Mouse (Mus musculus): Measurements from ENCODE around the gene Xpc. TPM values are rescaled to one million over a fixed set of nuclear protein-coding genes. Genes with fewer than 3 reads are reported as not detected.
"Not testable (repeated sequence)": the region's sequence is repeated elsewhere in the genome, so short reads cannot be mapped to it uniquely, and the experiment has no call there.

Xpc gene
- polyA plus RNA-seq, 1 experiment from 2014 or later, result 22.2 TPM

GRCm38 (mm10) chr6:91486736-91487453 lies 28.8 kb downstream of the Xpc start:
- H3K9me3 ChIP-seq, result no peaks in the 10 kb centered on the region
- no peak overlapping the region for H3K9ac ChIP-seq
- ATAC-seq (ENCODE audit: low FRiP score), result no peak
- H3K4me1 ChIP-seq (replicated peaks), result no peaks in the 10 kb centered on the region
- no peak overlapping the region for H3K4me2 ChIP-seq
- no peak overlapping the region for H3K4me3 ChIP-seq
- H3K27me3 ChIP-seq, result no peaks in the 10 kb centered on the region
- peaks cover 98% of the 10 kb centered on the region for H3K36me3 ChIP-seq
- WGBS, result 94% methylated on average over 15 of the region's 15 CpGs
- H3K27ac ChIP-seq, result no peak overlapping the region

DNA sequence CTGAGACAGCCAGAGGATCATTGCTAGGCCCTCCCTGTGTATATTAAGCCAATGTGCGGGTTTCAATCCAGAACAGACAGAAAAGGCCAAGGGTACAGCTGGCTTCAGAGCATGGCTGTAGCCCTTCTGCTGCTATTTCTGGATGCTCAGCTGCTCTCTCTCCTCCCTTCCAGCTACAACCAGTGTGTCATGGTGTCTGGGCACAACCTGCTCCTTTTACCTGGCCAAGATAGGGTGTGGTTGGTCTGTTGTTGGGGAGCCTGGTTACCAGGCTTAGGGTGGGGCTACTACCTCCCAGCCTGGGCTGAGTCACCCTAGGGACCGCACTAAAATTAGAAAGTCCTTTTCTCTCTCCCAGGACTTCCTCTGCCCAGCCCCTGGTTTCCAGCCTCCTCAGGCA lies 32.3 kb downstream of the Xpc start:
- Histone ChIP-seq H3K9ac (no peak overlapping the region), H3K4me3 (no peak overlapping the region), H3K9me3 (no peaks in the 10 kb centered on the region), H3K4me1 (replicated peaks) (no peaks in the 10 kb centered on the region), H3K4me2 (no peak overlapping the region), H3K27ac (no peak overlapping the region), H3K36me3 (peaks cover 100% of the 10 kb centered on the region), H3K27me3 (no peaks in the 10 kb centered on the region)
- no peak for ATAC-seq (ENCODE audit: low FRiP score)
- WGBS, result 89% methylated on average over 2 of the region's 2 CpGs

- H3K27me3 ChIP-seq, result no peaks in the 10 kb centered on the region
- H3K27ac ChIP-seq, result no peak overlapping the region
- no peak overlapping the region for H3K4me2 ChIP-seq
- 92% methylated on average over 2 of the region's 2 CpGs for WGBS
- H3K36me3 ChIP-seq, result peaks cover 53% of the 10 kb centered on the region
- no peak overlapping the region for H3K4me3 ChIP-seq
- H3K9me3 ChIP-seq, result no peaks in the 10 kb centered on the region
- peak overlapping the region; percentile 43; the same call in 1 of the 2 replicates for H3K9ac ChIP-seq
- peaks cover 35% of the 10 kb centered on the region for H3K4me1 ChIP-seq (replicated peaks)
- no peak for ATAC-seq (ENCODE audit: low FRiP score)
These were observed 39.1 kb downstream of the Xpc start for GRCm38 (mm10) chr6:91476541-91476940.

- WGBS, result 54% methylated on average over 9 of the region's 9 CpGs
- H3K27ac ChIP-seq, result no peak overlapping the region
- H3K4me2 ChIP-seq, result peak overlapping the region; percentile 85
- H3K4me1 ChIP-seq (replicated peaks), result peaks cover 36% of the 10 kb centered on the region
- H3K36me3 ChIP-seq, result peaks cover 34% of the 10 kb centered on the region
- peak overlapping the region; percentile 81 for H3K4me3 ChIP-seq
- ATAC-seq (ENCODE audit: low FRiP score), result no peak
- no peaks in the 10 kb centered on the region for H3K9me3 ChIP-seq
- H3K9ac ChIP-seq, result peak overlapping the region; percentile 83
- H3K27me3 ChIP-seq, result no peaks in the 10 kb centered on the region
These were observed 41.1 kb downstream of the Xpc start for GRCm38 (mm10) chr6:91474441-91475190.

DNA sequence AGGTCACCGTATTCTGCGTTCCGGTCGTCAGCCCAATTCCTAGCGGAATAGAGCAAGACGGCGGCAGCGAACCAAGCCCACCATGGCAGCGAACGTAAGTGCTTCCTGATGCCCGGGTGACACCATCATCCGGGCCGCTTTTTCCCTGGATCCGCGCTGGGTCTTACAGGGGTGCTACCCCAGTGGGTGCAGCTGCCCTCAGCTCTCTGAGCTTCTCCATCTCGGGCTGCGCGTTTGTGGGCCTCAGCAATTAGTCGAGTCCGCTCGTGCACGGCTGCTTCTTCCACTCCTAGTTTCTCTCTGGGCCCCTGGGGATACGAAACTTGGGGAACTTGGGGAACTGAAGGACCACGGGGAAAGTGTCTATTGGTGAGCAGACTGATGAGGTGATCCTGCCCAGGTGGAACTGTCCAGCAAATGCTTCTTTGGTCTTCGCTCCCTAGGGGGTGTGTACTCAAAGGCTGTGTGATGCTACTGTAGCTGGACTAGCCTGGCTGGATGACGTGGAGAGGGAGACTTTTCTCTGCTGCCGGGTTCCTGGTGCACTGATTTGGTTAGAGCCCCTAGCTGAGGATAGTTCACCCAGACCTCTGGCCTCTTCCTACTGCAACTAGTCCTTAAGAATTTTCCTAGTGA lies 41.8 kb downstream of the Xpc start:
- H3K4me1 ChIP-seq (replicated peaks), result peaks cover 36% of the 10 kb centered on the region
- no peaks in the 10 kb centered on the region for H3K9me3 ChIP-seq
- peak overlapping the region; percentile 85 for H3K4me2 ChIP-seq
- no peaks in the 10 kb centered on the region for H3K27me3 ChIP-seq
- H3K27ac ChIP-seq, result peak overlapping the region; percentile 69
- ATAC-seq (ENCODE audit: low FRiP score), result peak; percentile 56
- peaks cover 27% of the 10 kb centered on the region for H3K36me3 ChIP-seq
- peak overlapping the region; percentile 81 for H3K4me3 ChIP-seq
- WGBS, result under 1% methylated on average over 27 of the region's 27 CpGs
- H3K9ac ChIP-seq, result peak overlapping the region; percentile 83

DNA sequence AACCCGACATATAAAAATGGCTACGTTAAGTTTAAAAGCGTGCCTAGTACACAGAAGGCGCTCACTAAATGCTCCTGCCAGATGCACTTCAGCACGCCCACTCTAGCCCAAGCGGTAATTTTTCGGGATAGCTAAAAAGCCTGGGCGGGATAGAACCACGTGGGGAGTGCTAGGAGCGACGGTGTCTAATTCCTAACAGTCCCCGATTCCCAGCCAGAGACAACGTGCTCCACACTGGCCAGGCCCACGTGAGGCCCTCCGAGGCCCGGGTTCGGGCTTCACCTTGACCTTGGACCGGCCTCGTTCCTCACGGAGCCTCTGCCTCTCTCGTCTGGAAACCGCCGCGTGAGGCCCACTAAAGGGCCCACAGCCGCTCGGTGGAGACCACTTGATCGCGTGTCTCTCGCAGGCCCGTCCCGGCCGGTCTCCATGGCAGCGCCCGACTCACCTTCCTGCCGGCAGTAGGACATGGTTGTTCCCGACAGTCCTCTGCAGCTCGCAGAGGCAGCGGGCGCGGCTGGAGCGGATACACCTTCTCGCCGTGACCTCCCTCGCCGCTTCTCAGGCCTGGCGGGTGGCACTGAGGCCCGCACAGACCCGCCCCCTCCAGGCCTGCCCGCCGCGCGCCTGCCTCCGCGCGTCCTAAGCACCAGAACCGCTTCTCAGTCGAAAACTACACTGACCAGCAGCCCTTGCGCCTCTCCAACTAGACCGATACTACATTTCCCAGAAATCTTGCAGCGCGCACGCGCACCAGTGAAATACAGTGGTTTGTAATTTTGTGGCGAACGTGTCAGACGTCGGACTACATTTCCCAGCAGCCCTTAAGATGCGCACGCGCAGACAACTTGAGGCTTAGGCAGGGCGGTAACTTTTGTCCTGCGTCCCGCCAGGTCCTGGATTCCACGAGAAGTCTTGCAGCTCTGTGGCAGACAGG lies 42.6 kb downstream of the Xpc start, which contains the start of the genes Chchd4 and Tmem43:
Chchd4 (minus strand) TSS at position 679 of the 937 bp plus-strand sequence.
Tmem43 (plus strand) TSS at position 836 of the 937 bp plus-strand sequence.
- WGBS, result under 1% methylated on average over 74 of the region's 74 CpGs
- Histone ChIP-seq H3K9ac (peak within 1 kb of the TSS; percentile 83), H3K4me2 (peak within 1 kb of the TSS; percentile 85), H3K9me3 (no peaks in the 10 kb centered on the region), H3K27me3 (no peaks in the 10 kb centered on the region), H3K27ac (peak within 1 kb of the TSS; percentile 83), H3K4me3 (peak within 1 kb of the TSS; percentile 81), H3K4me1 (replicated peaks) (peaks cover 36% of the 10 kb centered on the region), H3K36me3 (peaks cover 19% of the 10 kb centered on the region)
- ATAC-seq (ENCODE audit: low FRiP score), result peak; percentile 96

DNA sequence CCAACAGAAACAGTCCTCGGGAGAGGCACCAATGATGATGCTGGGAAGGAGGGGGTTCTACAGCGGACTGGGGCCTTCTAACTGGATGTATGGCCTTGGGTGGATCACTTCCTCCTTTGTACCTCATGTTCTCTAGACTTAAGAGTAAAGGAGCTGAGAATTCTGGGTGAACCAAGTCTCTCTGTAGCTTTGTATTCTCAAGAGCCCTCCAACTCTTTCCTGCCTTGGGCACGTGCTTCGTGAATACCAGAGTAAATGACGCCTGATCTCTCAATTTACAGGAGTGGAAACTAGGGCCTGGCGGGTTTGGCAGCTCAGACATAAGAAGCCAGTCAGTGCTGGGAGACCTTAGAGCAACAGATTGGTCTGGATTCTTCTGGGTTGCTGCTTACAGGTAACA lies 43.4 kb downstream of the Xpc start:
- H3K4me1 ChIP-seq (replicated peaks), result peaks cover 36% of the 10 kb centered on the region
- peak overlapping the region; percentile 81 for H3K4me3 ChIP-seq
- 31% methylated on average over 6 of the region's 6 CpGs for whole genome bisulfite sequencing
- 0 out of 2 replicates have a peak overlapping the region, but pooled peaks have one; percentile 83 for H3K27ac ChIP-seq
- H3K4me2 ChIP-seq, result peak overlapping the region; percentile 73
- peaks cover 18% of the 10 kb centered on the region for H3K36me3 ChIP-seq
- H3K27me3 ChIP-seq, result no peaks in the 10 kb centered on the region
- H3K9ac ChIP-seq, result peak overlapping the region; percentile 83
- no peak for ATAC-seq (ENCODE audit: low FRiP score)
- H3K9me3 ChIP-seq, result no peaks in the 10 kb centered on the region

GRCm38 (mm10) chr6:91471427-91471826 lies 44.3 kb downstream of the Xpc start:
- not testable (repeated sequence) for H3K9me3 ChIP-seq; H3K9ac ChIP-seq; H3K4me2 ChIP-seq; H3K27me3 ChIP-seq; H3K4me3 ChIP-seq; ATAC-seq (ENCODE audit: low FRiP score); H3K27ac ChIP-seq
- 94% methylated on average over 3 of the region's 3 CpGs for WGBS
- Histone ChIP-seq H3K36me3 (peaks cover 19% of the 10 kb centered on the region), H3K4me1 (replicated peaks) (peaks cover 35% of the 10 kb centered on the region)

DNA sequence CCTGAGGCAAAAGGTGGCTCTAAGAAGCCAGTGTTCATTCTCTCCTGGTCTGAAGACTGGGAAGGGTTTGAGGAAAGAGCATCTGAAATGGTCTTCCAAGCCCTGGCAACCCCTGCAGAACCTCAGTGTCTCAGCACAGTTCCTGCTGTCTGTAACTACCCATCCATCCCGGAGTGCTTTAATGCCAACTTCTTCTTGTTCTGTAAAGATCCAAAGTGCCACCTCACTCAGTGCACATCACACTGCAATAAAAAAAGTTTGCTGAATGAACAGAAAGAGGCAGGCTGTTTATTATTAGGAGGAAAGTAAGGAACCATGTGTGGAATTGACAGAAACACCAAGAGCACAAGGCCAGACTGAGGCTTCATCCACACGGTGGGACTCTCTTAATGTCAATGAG lies 45.0 kb downstream of the Xpc start:
- no peak overlapping the region for H3K4me2 ChIP-seq
- no peak overlapping the region for H3K27ac ChIP-seq
- H3K4me3 ChIP-seq, result no peak overlapping the region
- no peak for ATAC-seq (ENCODE audit: low FRiP score)
- H3K27me3 ChIP-seq, result no peaks in the 10 kb centered on the region
- H3K9ac ChIP-seq, result no peak overlapping the region
- H3K36me3 ChIP-seq, result peaks cover 25% of the 10 kb centered on the region
- H3K4me1 ChIP-seq (replicated peaks), result peaks cover 30% of the 10 kb centered on the region
- no peaks in the 10 kb centered on the region for H3K9me3 ChIP-seq
- 86% methylated on average over 2 of the region's 2 CpGs for WGBS

DNA sequence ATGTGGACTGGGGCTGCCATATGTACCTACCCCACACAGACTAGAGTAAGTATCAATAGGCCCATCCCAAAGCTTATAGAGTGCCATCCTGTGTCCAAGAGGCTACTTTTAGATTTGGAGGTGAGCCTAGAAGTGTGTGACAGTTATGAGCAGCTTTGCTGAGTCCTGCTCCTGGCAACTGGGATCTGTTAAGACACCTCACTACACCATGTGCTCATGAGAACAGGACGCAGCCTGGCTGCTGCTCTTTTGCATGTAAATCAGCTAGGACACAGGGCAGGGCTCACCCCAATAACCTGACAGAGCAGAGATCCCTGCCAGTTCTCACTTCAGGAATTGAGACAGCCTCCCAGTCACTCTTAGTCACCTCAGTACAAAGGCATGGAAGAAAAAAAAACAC lies 48.6 kb downstream of the Xpc start:
- peaks cover 53% of the 10 kb centered on the region for H3K36me3 ChIP-seq
- no peaks in the 10 kb centered on the region for H3K27me3 ChIP-seq
- H3K9me3 ChIP-seq, result no peaks in the 10 kb centered on the region
- no peak overlapping the region for H3K4me3 ChIP-seq
- H3K4me1 ChIP-seq (replicated peaks), result peaks cover 6% of the 10 kb centered on the region
- no peak overlapping the region for H3K4me2 ChIP-seq
- no peak overlapping the region for H3K27ac ChIP-seq
- ATAC-seq (ENCODE audit: low FRiP score), result no peak
- no peak overlapping the region for H3K9ac ChIP-seq
- WGBS, result 78% methylated on average over 1 of the region's 1 CpGs

- ATAC-seq (ENCODE audit: low FRiP score), result no peak
- no peak overlapping the region for H3K27ac ChIP-seq
- WGBS, result 94% methylated on average over 2 of the region's 2 CpGs
- H3K36me3 ChIP-seq, result peaks cover 53% of the 10 kb centered on the region
- H3K4me2 ChIP-seq, result no peak overlapping the region
- no peaks in the 10 kb centered on the region for H3K9me3 ChIP-seq
- H3K4me3 ChIP-seq, result no peak overlapping the region
- no peaks in the 10 kb centered on the region for H3K4me1 ChIP-seq (replicated peaks)
- no peak overlapping the region for H3K9ac ChIP-seq
- H3K27me3 ChIP-seq, result no peaks in the 10 kb centered on the region
These were observed 49.9 kb downstream of the Xpc start for GRCm38 (mm10) chr6:91465756-91466155.
